Mouse (Mus musculus) intestine, embryonic 14.5 days (tissue): ENCODE measurements at regions not wholly inside any gene's neighbourhood (a gene's known extent, or its start where the extent isn't known, plus 50 kb on each side); places are given as distances from the start of the nearest gene placed in this dataset.

Source experiments
- ATAC-seq: fragments of 200-750 bp; cut with Nextera tagmentation; replicated peaks from 2 replicates; pipeline ENCODE4 v1.8.0; 2017; ENCODE audit warnings: low read depth, moderate number of reproducible peaks, moderate TSS enrichment, moderate library complexity; ENCODE audit not compliant: low FRiP score, low TSS enrichment
- DNase-seq: peaks from one replicate; pipeline ENCODE4 v3.0.0-alpha.2; 2018; ENCODE audit warnings: low spot score
- H3K27ac ChIP-seq: fragments of 300-500 bp; sonication (generic); 2 replicates; pipeline ENCODE4 v1.5.1; 2014; ENCODE audit warnings: low read depth, mild to moderate bottlenecking, control low read depth
- H3K27me3 ChIP-seq: fragments of 300-500 bp; sonication (generic); replicated peaks from 2 replicates; pipeline ENCODE4 v1.6.1; 2014; ENCODE audit warnings: low read length, control low read depth; ENCODE audit not compliant: control insufficient read depth, insufficient read depth
- H3K36me3 ChIP-seq: fragments of 300-500 bp; sonication (generic); 2 replicates; pipeline ENCODE4 v1.6.1; 2014; ENCODE audit warnings: low read length, control low read depth; ENCODE audit not compliant: control insufficient read depth, insufficient read depth
- H3K4me1 ChIP-seq: fragments of 300-500 bp; sonication (generic); replicated peaks from 2 replicates; pipeline ENCODE4 v1.6.1; 2014; ENCODE audit warnings: low read length, control low read depth, mixed read lengths; ENCODE audit not compliant: control insufficient read depth, insufficient read depth
- H3K4me2 ChIP-seq: fragments of 300-500 bp; sonication (generic); 2 replicates; pipeline ENCODE4 v1.6.1; 2014; ENCODE audit warnings: low read length
- H3K4me3 ChIP-seq: fragments of 300-500 bp; sonication (generic); 2 replicates; pipeline ENCODE4 v1.5.1; 2014; ENCODE audit warnings: low read depth, low read length, control low read depth, mixed read lengths
- H3K9ac ChIP-seq: fragments of 300-500 bp; sonication (generic); 2 replicates; pipeline ENCODE4 v1.6.1; 2014; ENCODE audit warnings: mild to moderate bottlenecking, low read length
- H3K9me3 ChIP-seq: fragments of 300-500 bp; sonication (generic); 2 replicates; pipeline ENCODE4 v1.6.1; 2016; ENCODE audit warnings: low read length, control low read depth; ENCODE audit not compliant: control insufficient read depth
- WGBS: fragments of 180-500 bp; shearing (Covaris S2); extraction: QIAGEN DNeasy Blood & Tissue Kit; methylation state at CpG from one replicate; pipeline ENCODE4 v1.1.7; 2014; 5-methylcytosine and 5-hydroxymethylcytosine counted together

GRCm38 (mm10) chr17:58672291-58672690, 318.9 kb downstream of the Pdzph1 start:
- ATAC-seq = no peak
- WGBS = 43% methylated on average over 2 of the region's 2 CpGs

DNA sequence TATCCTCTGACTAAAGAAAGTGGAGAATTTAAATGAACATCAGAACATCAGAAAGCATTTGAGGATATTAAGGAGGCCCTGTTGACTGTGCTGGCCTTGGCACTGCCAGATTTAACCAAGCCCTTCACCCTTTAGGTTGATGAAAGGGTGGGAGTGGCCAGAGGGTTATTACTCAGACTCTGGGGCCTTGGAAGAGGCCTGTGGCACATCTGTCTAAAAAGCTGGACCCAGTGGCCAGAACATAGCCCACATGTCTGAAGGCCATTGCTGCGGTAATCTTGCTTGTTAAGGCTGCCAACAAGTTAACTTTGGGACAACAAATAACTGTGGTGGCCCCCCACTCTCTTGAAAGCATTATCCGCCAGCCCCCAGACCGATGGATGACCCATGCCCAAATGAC, 323.1 kb downstream of the Pdzph1 start:
- H3K4me1 ChIP-seq = no peaks in the 10 kb centered on the region
- H3K4me3 ChIP-seq = no peak overlapping the region
- H3K9me3 ChIP-seq = no peaks in the 10 kb centered on the region
- H3K36me3 ChIP-seq = no peaks in the 10 kb centered on the region
- WGBS = 95% methylated on average over 3 of the region's 3 CpGs
- no peak overlapping the region for H3K27ac ChIP-seq
- no peak overlapping the region for H3K4me2 ChIP-seq
- H3K27me3 ChIP-seq = no peaks in the 10 kb centered on the region
- ATAC-seq (no peak), DNase-seq (no peak)
- no peak overlapping the region for H3K9ac ChIP-seq

More at GRCm38 (mm10) chr17:58672291-58672690, 318.9 kb downstream of the Pdzph1 start:
- Histone ChIP-seq H3K4me3 (no peak overlapping the region), H3K9me3 (no peaks in the 10 kb centered on the region), H3K27ac (no peak overlapping the region), H3K9ac (no peak overlapping the region), H3K27me3 (no peaks in the 10 kb centered on the region), H3K4me2 (no peak overlapping the region), H3K36me3 (no peaks in the 10 kb centered on the region), H3K4me1 (no peaks in the 10 kb centered on the region)
- no peak for DNase-seq

GRCm38 (mm10) chr17:58643793-58644192, 347.4 kb downstream of the Pdzph1 start:
- H3K36me3 ChIP-seq = no peaks in the 10 kb centered on the region
- no peak overlapping the region for H3K4me3 ChIP-seq
- H3K9me3 ChIP-seq = no peaks in the 10 kb centered on the region
- no peaks in the 10 kb centered on the region for H3K27me3 ChIP-seq
- no peak for DNase-seq
- no peaks in the 10 kb centered on the region for H3K4me1 ChIP-seq
- H3K4me2 ChIP-seq = no peak overlapping the region
- WGBS = 23% methylated on average over 1 of the region's 1 CpGs
- no peak overlapping the region for H3K27ac ChIP-seq
- no peak overlapping the region for H3K9ac ChIP-seq
- no peak for ATAC-seq

DNA sequence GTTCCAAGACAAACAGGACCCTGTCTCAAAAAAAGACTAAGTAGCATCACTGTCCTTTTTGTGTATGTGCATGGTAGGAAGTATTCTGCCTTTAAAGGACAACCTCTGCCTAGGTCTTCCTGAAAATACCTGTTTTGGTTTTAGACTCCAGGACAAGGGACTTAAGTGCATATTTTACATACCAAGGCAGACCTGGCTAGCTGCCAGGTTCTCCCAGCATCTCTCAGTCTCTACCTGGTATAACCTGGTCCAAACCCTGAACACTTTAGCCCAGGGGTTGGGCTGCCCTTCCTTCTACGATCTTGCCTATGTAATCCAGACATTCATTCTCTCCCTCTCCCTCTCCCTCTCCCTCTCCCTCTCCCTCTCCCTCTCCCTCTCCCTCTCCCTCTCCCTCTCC, 348.9 kb downstream of the Pdzph1 start:
- ATAC-seq = no peak
- no peak for DNase-seq
- WGBS = 43% methylated on average over 1 of the region's 1 CpGs
- no peaks in the 10 kb centered on the region for H3K9me3 ChIP-seq
- H3K4me3 ChIP-seq = no peak overlapping the region
- H3K4me1 ChIP-seq = no peaks in the 10 kb centered on the region
- no peaks in the 10 kb centered on the region for H3K27me3 ChIP-seq
- no peak overlapping the region for H3K4me2 ChIP-seq
- no peaks in the 10 kb centered on the region for H3K36me3 ChIP-seq
- no peak overlapping the region for H3K27ac ChIP-seq
- H3K9ac ChIP-seq = no peak overlapping the region

DNA sequence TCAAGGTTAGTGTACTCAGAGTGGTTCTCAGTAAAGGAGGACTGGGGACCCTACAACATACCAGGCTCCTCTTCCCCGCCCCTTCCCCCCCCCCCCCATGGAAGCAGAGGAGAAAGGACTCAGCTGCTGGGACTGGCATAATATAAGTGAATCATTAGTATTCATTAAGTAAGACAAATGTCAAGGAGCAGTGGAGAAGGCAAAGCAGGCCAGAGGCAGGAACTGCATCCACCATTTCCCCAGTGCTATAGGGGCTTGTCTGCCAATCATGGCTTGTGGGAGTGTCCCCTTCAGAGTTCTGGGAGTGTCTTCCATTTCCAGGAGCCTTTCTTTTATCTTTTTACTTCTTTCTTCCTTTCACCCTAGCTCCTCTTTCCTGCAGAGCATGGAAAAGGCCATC, 392.3 kb downstream of the Pdzph1 start:
- no peak overlapping the region for H3K4me2 ChIP-seq
- no peaks in the 10 kb centered on the region for H3K36me3 ChIP-seq
- no CpG with 5 or more reads among the region's 1 CpGs for WGBS
- ATAC-seq (no peak), DNase-seq (no peak)
- H3K9me3 ChIP-seq = no peaks in the 10 kb centered on the region
- no peak overlapping the region for H3K9ac ChIP-seq
- H3K4me3 ChIP-seq = no peak overlapping the region
- H3K27me3 ChIP-seq = no peaks in the 10 kb centered on the region
- no peak overlapping the region for H3K27ac ChIP-seq
- no peaks in the 10 kb centered on the region for H3K4me1 ChIP-seq

DNA sequence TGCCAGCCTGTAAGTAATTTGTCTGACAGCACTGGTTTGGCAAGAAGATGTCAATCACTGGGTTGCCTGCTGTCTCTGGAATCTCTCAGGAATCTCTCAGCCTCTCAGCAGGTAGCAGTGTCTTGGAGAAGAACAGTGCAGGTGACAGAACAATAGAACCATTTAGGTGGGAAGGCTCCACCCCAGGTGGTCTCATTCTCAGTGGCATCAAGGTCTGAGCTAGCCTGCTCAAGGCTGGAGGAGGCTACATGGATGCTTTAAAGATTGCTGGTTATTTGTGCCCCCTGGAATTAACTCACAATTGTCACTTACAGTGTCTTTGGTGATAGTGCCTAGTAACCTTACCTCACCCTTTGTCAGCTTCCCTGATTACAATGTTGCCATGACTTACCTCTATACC, 394.5 kb downstream of the Pdzph1 start:
- H3K4me3 ChIP-seq = no peak overlapping the region
- H3K9me3 ChIP-seq = no peaks in the 10 kb centered on the region
- H3K27ac ChIP-seq = no peak overlapping the region
- H3K36me3 ChIP-seq = no peaks in the 10 kb centered on the region
- no peaks in the 10 kb centered on the region for H3K4me1 ChIP-seq
- H3K27me3 ChIP-seq = no peaks in the 10 kb centered on the region
- no peak overlapping the region for H3K9ac ChIP-seq
- ATAC-seq (no peak), DNase-seq (no peak)
- no peak overlapping the region for H3K4me2 ChIP-seq

GRCm38 (mm10) chr17:58587946-58588345, 403.2 kb downstream of the Pdzph1 start:
- ATAC-seq = no peak

DNA sequence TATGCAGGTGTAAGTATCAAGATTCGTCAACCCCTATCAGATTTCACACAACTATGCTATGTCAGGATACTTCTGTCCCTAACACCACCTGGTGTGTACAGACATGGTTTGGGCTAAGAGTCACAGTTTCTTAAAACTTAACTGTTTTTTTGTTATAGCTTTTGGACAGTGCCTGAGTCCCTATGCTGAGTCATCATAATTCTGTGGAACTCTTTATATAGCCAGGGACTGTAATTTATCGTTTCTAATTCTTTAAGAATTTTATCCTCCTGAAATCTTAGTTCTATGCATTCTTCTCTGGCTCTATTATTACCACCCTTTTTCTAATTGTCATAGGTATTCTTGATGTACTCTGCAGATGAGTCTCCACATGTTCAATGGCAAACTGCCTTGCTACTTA, 418.3 kb downstream of the Pdzph1 start:
- Histone ChIP-seq H3K4me3 (no peak overlapping the region), H3K4me2 (no peak overlapping the region), H3K9ac (no peak overlapping the region), H3K4me1 (no peaks in the 10 kb centered on the region), H3K27ac (no peak overlapping the region), H3K36me3 (no peaks in the 10 kb centered on the region), H3K27me3 (no peaks in the 10 kb centered on the region), H3K9me3 (no peaks in the 10 kb centered on the region)
- ATAC-seq (no peak), DNase-seq (no peak)
- WGBS = 90% methylated on average over 2 of the region's 2 CpGs

More at GRCm38 (mm10) chr17:58587946-58588345, 403.2 kb downstream of the Pdzph1 start:
- Histone ChIP-seq H3K27me3 (no peaks in the 10 kb centered on the region), H3K36me3 (no peaks in the 10 kb centered on the region), H3K9me3 (no peaks in the 10 kb centered on the region), H3K4me2 (no peak overlapping the region), H3K4me1 (no peaks in the 10 kb centered on the region), H3K27ac (no peak overlapping the region), H3K9ac (no peak overlapping the region), H3K4me3 (no peak overlapping the region)
- no peak for DNase-seq
- WGBS = 56% methylated on average over 2 of the region's 2 CpGs
